Mouse (Mus musculus) MEL (cell line): Measurements from ENCODE around the gene Cspg5. TPM values are rescaled to one million over a fixed set of nuclear protein-coding genes. Genes with fewer than 3 reads are reported as not detected.

Source experiments
- DNase-seq: peaks from one replicate; pipeline ENCODE4 v3.0.0; 2011; ENCODE audit warnings: low read depth, low spot score
- H3K27ac ChIP-seq: 2 replicates; pipeline ENCODE4 v1.5.1; 2012; ENCODE audit warnings: low read depth, mild to moderate bottlenecking, control low read depth, low read length, moderate library complexity; ENCODE audit not compliant: control insufficient read depth
- H3K27me3 ChIP-seq, 2 experiments: fragments of 150-350 bp in 1 of 2; sonication (generic) in 1 of 2; 2 replicates each; pipeline ENCODE4 v1.6.1; 2012; ENCODE audit warnings: low read length in 2 of 2, mild to moderate bottlenecking in 2 of 2, improper control_type of control experiment in 1 of 2, moderate library complexity in 1 of 2; ENCODE audit not compliant: insufficient read depth in 2 of 2, control insufficient read depth in 1 of 2
- H3K36me3 ChIP-seq, 2 experiments: 2 replicates each; pipeline ENCODE4 v1.6.1; 2012 to 2014; ENCODE audit warnings: low read length in 2 of 2, improper control_type of control experiment in 1 of 2, inconsistent platforms in 1 of 2, mild to moderate bottlenecking in 1 of 2; ENCODE audit not compliant: insufficient read depth in 2 of 2, control insufficient read depth in 1 of 2
- H3K4me1 ChIP-seq, 2 experiments: fragments of 150-350 bp in 1 of 2; sonication (generic) in 1 of 2; 2 replicates each; pipeline ENCODE4 v1.6.1; 2012; ENCODE audit warnings: low read length in 2 of 2, improper control_type of control experiment in 1 of 2, mild to moderate bottlenecking in 1 of 2; ENCODE audit not compliant: insufficient read depth in 2 of 2, control insufficient read depth in 1 of 2
- H3K4me3 ChIP-seq, 2 experiments: fragments of 150-350 bp in 1 of 2; sonication (generic) in 1 of 2; 2 replicates each; pipeline ENCODE4 v1.5.1; 2012; ENCODE audit warnings: low read depth in 2 of 2, low read length in 2 of 2, mild to moderate bottlenecking in 2 of 2, moderate library complexity in 2 of 2, control low read depth in 1 of 2, improper control_type of control experiment in 1 of 2; ENCODE audit not compliant: control insufficient read depth in 1 of 2, insufficient read depth in 1 of 2
- H3K79me2 ChIP-seq: 2 replicates; pipeline ENCODE4 v1.6.1; 2012; ENCODE audit warnings: mild to moderate bottlenecking, low read length, moderate library complexity; ENCODE audit not compliant: control insufficient read depth, poor library complexity, insufficient read depth
- H3K9ac ChIP-seq: 2 replicates; pipeline ENCODE4 v1.6.1; 2012; ENCODE audit warnings: low read depth, mild to moderate bottlenecking, control low read depth, low read length, moderate library complexity; ENCODE audit not compliant: control insufficient read depth, poor library complexity, severe bottlenecking
- H3K9me3 ChIP-seq: fragments of 150-350 bp; sonication (generic); replicated peaks from 2 replicates; pipeline ENCODE4 v1.6.1; 2012; ENCODE audit warnings: mild to moderate bottlenecking, low read length, improper control_type of control experiment, moderate library complexity; ENCODE audit not compliant: insufficient read depth
- BHLHE40 ChIP-seq: IDR thresholded peaks from 2 replicates; pipeline ENCODE4 v1.6.1; 2012; ENCODE audit warnings: low read depth, mild to moderate bottlenecking, inconsistent platforms, low read length, improper control_type of control experiment, borderline replicate concordance
- CHD2 ChIP-seq: IDR thresholded peaks from 2 replicates; pipeline ENCODE4 v1.6.1; 2011; ENCODE audit warnings: low read length, improper control_type of control experiment
- CTCF ChIP-seq, 3 experiments: IDR thresholded peaks in 2 of 3; conservative IDR thresholded peaks in 1 of 3; 2 replicates each; pipeline ENCODE4 v1.5.1; 2011 to 2012; ENCODE audit warnings: low read length in 3 of 3, low read depth in 2 of 3, mild to moderate bottlenecking in 2 of 3, improper control_type of control experiment in 1 of 3, inconsistent platforms in 1 of 3, mixed read lengths in 1 of 3, moderate library complexity in 1 of 3; ENCODE audit not compliant: control insufficient read depth in 1 of 3, insufficient read depth in 1 of 3, poor library complexity in 1 of 3, severe bottlenecking in 1 of 3
- E2F4 ChIP-seq: IDR thresholded peaks from 2 replicates; pipeline ENCODE4 v1.6.1; 2011; ENCODE audit warnings: low read depth, low read length, improper control_type of control experiment, borderline replicate concordance
- GATA1 ChIP-seq: IDR thresholded peaks from 2 replicates; pipeline ENCODE4 v1.6.1; 2011; ENCODE audit warnings: low read depth, low read length, improper control_type of control experiment
- HCFC1 ChIP-seq: IDR thresholded peaks from 2 replicates; pipeline ENCODE4 v1.6.1; 2012; ENCODE audit warnings: low read depth, mild to moderate bottlenecking, inconsistent platforms, low read length, improper control_type of control experiment, moderate library complexity
- MAFK ChIP-seq: IDR thresholded peaks from 2 replicates; pipeline ENCODE4 v1.6.1; 2011; ENCODE audit warnings: low read depth, mild to moderate bottlenecking, low read length, improper control_type of control experiment, borderline replicate concordance
- MAX ChIP-seq: IDR thresholded peaks from 2 replicates; pipeline ENCODE4 v1.6.1; 2011; ENCODE audit warnings: low read length, improper control_type of control experiment
- MAZ ChIP-seq: IDR thresholded peaks from 2 replicates; pipeline ENCODE4 v1.6.1; 2012; ENCODE audit warnings: low read depth, mild to moderate bottlenecking, inconsistent platforms, low read length, improper control_type of control experiment
- MEF2A ChIP-seq: IDR thresholded peaks from 2 replicates; pipeline ENCODE4 v1.6.1; 2014; ENCODE audit warnings: low read depth, mild to moderate bottlenecking, inconsistent platforms, low read length, improper control_type of control experiment; ENCODE audit not compliant: poor library complexity, insufficient replicate concordance, severe bottlenecking; ENCODE audit errors: extremely low read depth
- MXI1 ChIP-seq: IDR thresholded peaks from 2 replicates; pipeline ENCODE4 v1.6.1; 2011; ENCODE audit warnings: mild to moderate bottlenecking, low read depth, low read length, improper control_type of control experiment
- MYC ChIP-seq: IDR thresholded peaks from 2 replicates; pipeline ENCODE4 v1.6.1; 2011; ENCODE audit warnings: low read depth, mild to moderate bottlenecking, low read length, improper control_type of control experiment, moderate library complexity
- NELFE ChIP-seq: IDR thresholded peaks from 2 replicates; pipeline ENCODE4 v1.6.1; 2011; ENCODE audit warnings: low read depth, low read length, improper control_type of control experiment
- NRF1 ChIP-seq: IDR thresholded peaks from 2 replicates; pipeline ENCODE4 v1.6.1; 2014; ENCODE audit warnings: low read depth, mild to moderate bottlenecking, inconsistent platforms, low read length, improper control_type of control experiment, moderate library complexity; ENCODE audit not compliant: poor library complexity, insufficient read depth, severe bottlenecking
- POLR2AphosphoS5 ChIP-seq: IDR thresholded peaks from 2 replicates; pipeline ENCODE4 v1.6.1; 2012; ENCODE audit warnings: low read depth, borderline replicate concordance, mild to moderate bottlenecking, inconsistent platforms, low read length, moderate library complexity, mixed read lengths
- RAD21 ChIP-seq: IDR thresholded peaks from 2 replicates; pipeline ENCODE4 v1.6.1; 2011; ENCODE audit warnings: mild to moderate bottlenecking, low read depth, low read length, improper control_type of control experiment
- SIN3A ChIP-seq: IDR thresholded peaks from 2 replicates; pipeline ENCODE4 v1.6.1; 2012; ENCODE audit warnings: low read length, improper control_type of control experiment, inconsistent platforms
- SMC3 ChIP-seq: IDR thresholded peaks from 2 replicates; pipeline ENCODE4 v1.6.1; 2011; ENCODE audit warnings: low read depth, low read length, improper control_type of control experiment
- UBTF ChIP-seq: IDR thresholded peaks from 2 replicates; pipeline ENCODE4 v1.6.1; 2012; ENCODE audit warnings: low read depth, mild to moderate bottlenecking, inconsistent platforms, low read length, improper control_type of control experiment, moderate library complexity, borderline replicate concordance; ENCODE audit not compliant: insufficient read depth
- USF1 ChIP-seq: IDR thresholded peaks from 2 replicates; pipeline ENCODE4 v1.6.1; 2014; ENCODE audit warnings: low read depth, mild to moderate bottlenecking, inconsistent platforms, low read length, improper control_type of control experiment, moderate library complexity
- USF2 ChIP-seq, 2 experiments: IDR thresholded peaks; 2 replicates each; pipeline ENCODE4 v1.6.1; 2011 to 2012; ENCODE audit warnings: improper control_type of control experiment in 2 of 2, low read length in 2 of 2, borderline replicate concordance in 1 of 2, inconsistent platforms in 1 of 2, low read depth in 1 of 2, mild to moderate bottlenecking in 1 of 2; ENCODE audit not compliant: insufficient read depth in 1 of 2
- ZNF384 ChIP-seq: IDR thresholded peaks from 2 replicates; pipeline ENCODE4 v1.6.1; 2012; ENCODE audit warnings: low read depth, mild to moderate bottlenecking, inconsistent platforms, low read length, improper control_type of control experiment
- polyA plus RNA-seq, 2 experiments: library from polyadenylated mRNA; stranded (reverse) in 1 of 2; unstranded in 1 of 2; fragments of >175 nt in 1 of 2; fragments of >200 nt in 1 of 2; gene quantifications; 2 replicates each; pipeline versions ENCODE4 v1.2.1 to v1.2.4; 2012; ENCODE audit warnings: low replicate concordance in 2 of 2, low read depth in 1 of 2; ENCODE audit not compliant: insufficient read length in 2 of 2, insufficient read depth in 1 of 2, missing spikeins in 1 of 2
- total RNA-seq: library from RNA; depleted of rRNA; stranded (reverse); fragments of 300-350 nt; gene quantifications from 2 replicates; pipeline ENCODE4 v1.2.3, GENCODE M21; 2012

Cspg5 gene
- total and polyA plus RNA-seq, 3 experiments = 0.65 to 1.0 TPM; not detected in 1

GRCm38 (mm10) chr9:110296867-110297627 lies 53.5 kb downstream of the Cspg5 start (continued):
- TF ChIP-seq USF1 (peak; percentile 70), MAX (no peak), USF2 (IDR thresholded peaks at IDR 0.05; ENCODE audit: borderline replicate concordance in 1 of 2, insufficient read depth in 1 of 2, low read depth in 1 of 2, low read length in 2 of 2) (no peak), UBTF (no peak), MEF2A (no peak), MAFK (no peak), POLR2AphosphoS5 (no peak), E2F4 (no peak), MXI1 (peak; percentile 72), GATA1 (no peak), NRF1 (no peak), MYC (peak; percentile 63; the same call in 1 of the 2 replicates), MAZ (no peak), NELFE (0 out of 2 replicates have a peak, but pooled peaks have one; percentile 16), SIN3A (0 out of 2 replicates have a peak, but pooled peaks have one; percentile 57), HCFC1 (0 out of 2 replicates have a peak, but pooled peaks have one; percentile 42), BHLHE40 (peak; percentile 82; the same call in 1 of the 2 replicates)

- peak; percentile 81 for DNase-seq
- Histone ChIP-seq H3K36me3 (peaks cover 0 to 3% of the 10 kb centered on the region in 2 experiments; a peak in 2 of 4 replicates), H3K9ac (peak overlapping the region; percentile 74), H3K9me3 (no peaks in the 10 kb centered on the region), H3K4me3 (peak overlapping the region; percentile 57 to 72), H3K27me3 (no peaks in the 10 kb centered on the region), H3K4me1 (peaks cover 3 to 10% of the 10 kb centered on the region in 2 experiments), H3K27ac (peak overlapping the region; percentile 70), H3K79me2 (peaks cover 8% of the 10 kb centered on the region)
- TF ChIP-seq MAFK (no peak), CTCF (IDR thresholded peaks at IDR 0.05 in 2 of 3, conservative IDR thresholded peaks at IDR 0.05 in 1 of 3; ENCODE audit: control insufficient read depth in 1 of 3, insufficient read depth in 1 of 3, low read depth in 2 of 3, low read length in 3 of 3, poor library complexity in 1 of 3, severe bottlenecking in 1 of 3) (peak; percentile 38 to 70 (median 56)), CHD2 (no peak), UBTF (no peak), RAD21 (peak; percentile 3; the same call in 1 of the 2 replicates), MXI1 (no peak), HCFC1 (no peak), ZNF384 (peak; percentile 28; the same call in 1 of the 2 replicates), NELFE (no peak), SMC3 (peak; percentile 33)
Measured at GRCm38 (mm10) chr9:110304516-110304915, 60.9 kb downstream of the Cspg5 start.
